Mouse (Mus musculus) neutrophil, adult 65 days (primary cell): Measurements from ENCODE around the gene Siah2. TPM values are rescaled to one million over a fixed set of nuclear protein-coding genes. Genes with fewer than 3 reads are reported as not detected.

Source experiments
- total RNA-seq: library from RNA; stranded (reverse); gene quantifications from 2 replicates; pipeline ENCODE4 v1.2.4, GENCODE M21; 2023

The Siah2 gene
- 19.2 and 22.1 TPM in 2 replicates for total RNA-seq

GRCm38 (mm10) chr3:58691997-58692721 is at the start of gene Siah2:
Gene Siah2 (minus strand): TSS chr3:58692400.

GRCm38 (mm10) chr3:58636406-58637295 is 55.5 kb downstream of the Siah2 start, which contains the start of gene Erich6:
Gene Erich6 (minus strand): TSS chr3:58637207.

Other genes starting within 250 kb of the Siah2 start
- gene Eif2a, start 166.6 kb downstream of the Siah2 start, total RNA-seq = 29.0 and 32.7 TPM in 2 replicates
- gene Serp1, start 166.5 kb downstream of the Siah2 start, total RNA-seq = 101 and 109 TPM in 2 replicates
- gene Selenot, start 115.8 kb downstream of the Siah2 start, total RNA-seq = 81.2 and 81.8 TPM in 2 replicates
- not detected in 2 replicates for gene Erich6, start 55.2 kb downstream of the Siah2 start, total RNA-seq
- not detected in 2 replicates for gene Mindy4b-ps, start 129.9 kb upstream of the Siah2 start, total RNA-seq
- gene Clrn1, start 192.9 kb upstream of the Siah2 start, total RNA-seq = not detected in 2 replicates